Mouse (Mus musculus) embryo, embryonic 11.5 days (tissue): ENCODE data around the gene Pax5.

Experiments
- DNase-seq: peaks from one replicate; pipeline ENCODE4 v3.0.0-alpha.2; 2012; ENCODE audit warnings: low read depth, low spot score

The Pax5 gene

DNA sequence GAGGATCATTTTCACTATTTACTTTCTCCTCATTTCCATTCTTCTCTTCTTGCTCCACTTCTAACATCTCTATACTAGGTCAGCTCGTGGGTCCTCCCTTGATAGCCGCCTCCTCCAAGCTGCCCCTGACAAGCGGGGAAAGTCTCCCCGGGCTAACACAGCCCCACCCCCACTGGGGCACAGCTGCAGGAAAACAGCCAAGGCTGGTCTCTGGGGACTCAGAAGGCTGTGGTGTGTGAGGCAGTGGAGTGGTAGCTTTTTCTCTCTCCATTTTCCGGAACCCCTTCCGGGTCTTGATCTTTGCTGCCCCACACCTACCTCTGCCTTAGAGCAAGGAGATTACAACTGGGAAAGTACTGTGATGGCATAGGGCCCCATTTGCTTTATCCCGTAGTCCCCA lies 4.3 kb downstream of the Pax5 start:
- no peak for DNase-seq

DNA sequence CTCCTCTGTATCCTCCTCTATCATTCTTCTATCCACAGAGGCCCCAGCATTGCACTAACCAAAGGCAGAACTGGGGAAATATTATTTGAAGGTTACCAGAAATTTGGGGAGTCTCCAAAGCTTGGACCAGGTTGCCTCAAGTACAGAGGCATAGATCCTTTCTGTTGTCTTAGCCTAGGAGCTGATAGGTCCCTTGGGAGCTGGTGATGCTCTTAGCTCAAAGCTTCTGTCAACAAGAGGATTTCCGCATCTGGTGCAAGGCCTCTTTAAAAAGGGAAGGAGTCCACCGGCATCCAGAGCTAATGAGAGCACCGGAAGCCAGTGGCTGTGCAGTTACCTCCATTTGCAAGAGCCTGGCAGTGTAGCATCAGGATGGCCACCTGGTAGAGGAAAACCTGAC lies 5.1 kb downstream of the Pax5 start:
- DNase-seq = no peak

DNA sequence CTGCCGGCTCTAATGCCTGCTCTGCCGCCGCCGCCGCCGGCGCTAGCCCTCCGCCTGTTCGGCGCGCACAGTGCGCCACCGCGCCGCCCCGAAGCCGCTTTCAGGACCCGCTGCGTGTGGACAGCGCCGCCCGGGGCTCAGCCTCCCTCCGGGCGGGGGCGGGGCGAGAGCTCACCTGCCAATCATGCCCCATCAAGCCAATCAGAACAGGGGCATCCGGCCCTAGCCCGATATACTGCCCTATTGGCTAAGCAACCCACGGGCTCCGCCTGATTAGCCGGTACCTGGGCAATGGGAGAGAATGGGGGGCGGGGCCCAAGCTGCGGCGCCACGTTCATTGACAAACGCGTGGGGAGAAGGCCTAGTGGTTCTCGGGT lies 5.9 kb downstream of the Pax5 start:
- peak; percentile 88 for DNase-seq

GRCm38 (mm10) chr4:44703686-44704368 lies 6.5 kb downstream of the Pax5 start:
- DNase-seq = no peak

DNA sequence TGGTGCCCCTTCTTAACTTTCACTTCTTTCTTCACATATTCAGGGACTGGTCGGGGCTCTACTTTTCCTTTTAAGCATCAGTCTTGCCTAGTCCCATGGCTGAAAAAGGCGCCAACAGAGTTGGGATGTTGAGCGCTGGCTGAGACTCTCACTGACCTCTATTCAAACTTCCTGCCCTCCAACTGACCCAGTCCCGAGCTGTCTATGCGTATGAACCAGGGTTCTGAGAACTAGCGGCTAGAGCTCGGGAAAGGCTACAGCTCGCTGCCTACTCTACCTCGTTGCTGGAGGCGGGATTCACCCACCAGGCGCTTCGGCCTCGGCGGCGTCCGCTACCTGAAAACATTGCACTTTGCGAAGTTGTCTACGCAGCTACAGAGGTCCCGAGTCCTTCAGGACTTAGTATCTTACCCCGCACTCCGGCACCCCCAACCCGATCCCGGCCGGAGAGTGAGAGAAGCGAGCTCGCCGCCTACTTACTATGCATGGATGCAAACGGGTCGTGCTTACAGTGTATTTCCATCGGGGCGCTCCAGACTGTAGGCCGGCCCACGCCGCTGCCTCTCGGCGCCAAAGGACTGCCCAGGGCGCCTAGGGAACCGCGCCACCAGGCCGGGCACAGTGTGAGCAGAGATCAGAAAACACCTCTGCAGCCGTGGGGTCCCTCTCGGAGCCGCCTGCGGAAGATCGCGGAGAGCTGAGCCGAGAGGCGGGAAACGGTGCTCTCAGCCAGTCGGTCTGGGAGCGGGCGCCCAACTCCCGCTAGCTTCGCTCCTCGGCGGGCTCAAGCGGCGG lies 7.2 kb downstream of the Pax5 start:
- no peak for DNase-seq

- DNase-seq = no peak
These were observed 8.2 kb downstream of the Pax5 start for GRCm38 (mm10) chr4:44702011-44702527.

DNA sequence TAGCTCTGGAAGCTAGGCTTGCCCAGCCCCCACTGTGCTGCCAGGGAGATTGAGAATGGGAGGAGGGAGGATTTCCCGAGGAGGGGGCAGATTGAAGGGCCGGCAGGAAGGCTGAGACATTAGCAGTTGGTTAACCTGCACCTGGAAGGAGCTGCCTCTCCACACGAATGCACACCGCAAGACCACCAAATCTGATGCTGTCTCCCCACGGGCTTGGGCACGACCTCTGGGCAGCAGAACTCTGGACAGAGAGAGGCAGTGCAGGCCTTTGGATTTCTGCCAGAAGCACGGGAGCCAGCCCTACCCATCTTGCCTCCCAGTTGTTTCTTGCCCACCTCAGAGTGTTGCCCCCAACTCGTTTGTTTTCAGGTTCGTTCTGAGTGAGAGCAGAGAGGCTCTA lies 8.8 kb downstream of the Pax5 start:
- no peak for DNase-seq

GRCm38 (mm10) chr4:44696676-44697075 lies 13.6 kb downstream of the Pax5 start:
- DNase-seq = no peak

DNA sequence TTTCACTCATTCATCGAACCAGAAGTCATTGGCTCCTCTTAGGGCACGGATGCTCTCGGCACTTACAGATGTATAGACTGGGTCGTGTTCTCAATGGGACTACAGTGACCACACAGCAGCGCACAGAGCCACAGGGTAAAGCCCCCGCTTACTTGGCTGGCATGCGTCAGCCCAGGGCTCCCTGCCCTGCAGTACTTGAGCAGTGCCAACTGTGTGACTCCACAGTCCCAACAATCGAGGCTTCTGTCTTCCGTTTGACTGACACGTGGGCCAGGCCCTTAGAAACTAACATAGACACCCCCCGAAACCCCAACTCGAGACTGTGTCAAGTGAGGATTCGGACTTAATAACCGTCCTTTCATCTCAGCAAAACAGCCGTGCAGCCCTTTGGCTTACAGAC lies 15.9 kb downstream of the Pax5 start:
- DNase-seq = no peak

DNA sequence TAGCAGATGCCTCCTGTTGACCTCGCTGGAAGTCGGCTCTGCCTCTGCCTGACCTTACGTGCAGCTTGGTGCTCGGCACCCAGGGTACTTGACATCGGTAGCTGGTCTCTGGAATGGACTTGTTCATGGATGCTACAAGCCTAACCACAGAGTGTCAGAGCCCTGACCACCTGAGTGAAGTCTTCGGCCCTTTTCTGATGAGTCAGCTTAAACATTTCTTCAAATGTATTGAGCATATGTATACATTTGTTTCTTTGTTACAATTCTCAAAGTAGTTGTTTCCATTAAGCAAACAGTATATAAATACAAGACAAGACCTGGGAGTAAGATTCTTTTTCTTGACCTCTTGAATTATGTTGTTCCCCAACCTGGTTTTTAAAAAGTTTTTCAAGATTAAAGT lies 24.7 kb downstream of the Pax5 start:
- no peak for DNase-seq

GRCm38 (mm10) chr4:44680242-44680897 lies 29.9 kb downstream of the Pax5 start:
- no peak for DNase-seq

DNA sequence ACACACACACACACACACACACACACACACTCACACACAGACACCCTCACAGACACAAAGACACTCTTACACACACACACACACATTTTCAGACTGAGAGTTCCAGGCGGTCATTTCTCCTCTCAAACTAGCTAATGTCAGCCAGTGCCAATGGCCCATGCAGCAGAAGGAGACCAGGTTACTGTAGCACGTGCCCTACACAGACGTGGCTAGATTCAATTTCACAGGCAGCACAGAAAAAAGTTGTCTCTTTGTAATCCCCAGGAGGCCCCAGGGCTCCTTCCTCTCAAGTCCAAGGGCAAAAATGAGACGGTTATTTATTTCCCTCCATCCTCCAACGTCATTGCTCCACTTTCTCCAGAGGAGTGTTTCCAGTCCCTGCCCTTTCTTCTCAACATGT lies 31.6 kb downstream of the Pax5 start:
- DNase-seq = no peak

- no peak for DNase-seq
These were observed 32.3 kb downstream of the Pax5 start for GRCm38 (mm10) chr4:44678026-44678425.

DNA sequence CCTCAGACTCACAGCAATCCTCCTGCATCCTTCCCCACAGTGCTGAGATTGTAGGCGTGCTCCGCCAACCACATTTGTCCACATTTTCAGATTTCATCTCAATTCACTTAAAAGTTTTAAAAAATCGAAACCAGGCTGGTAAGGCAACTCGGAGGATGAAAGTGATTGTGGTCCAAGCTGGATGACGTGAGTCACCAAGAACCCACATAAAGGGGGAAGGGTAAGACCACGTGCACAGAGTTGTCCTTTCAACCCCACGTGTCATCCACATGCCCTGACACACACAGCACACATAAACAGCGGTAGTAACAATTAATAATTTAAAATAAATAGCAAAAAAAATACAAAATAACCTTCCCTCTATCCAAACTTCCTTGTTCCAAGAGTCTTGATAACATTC lies 35.3 kb downstream of the Pax5 start:
- no peak for DNase-seq

DNA sequence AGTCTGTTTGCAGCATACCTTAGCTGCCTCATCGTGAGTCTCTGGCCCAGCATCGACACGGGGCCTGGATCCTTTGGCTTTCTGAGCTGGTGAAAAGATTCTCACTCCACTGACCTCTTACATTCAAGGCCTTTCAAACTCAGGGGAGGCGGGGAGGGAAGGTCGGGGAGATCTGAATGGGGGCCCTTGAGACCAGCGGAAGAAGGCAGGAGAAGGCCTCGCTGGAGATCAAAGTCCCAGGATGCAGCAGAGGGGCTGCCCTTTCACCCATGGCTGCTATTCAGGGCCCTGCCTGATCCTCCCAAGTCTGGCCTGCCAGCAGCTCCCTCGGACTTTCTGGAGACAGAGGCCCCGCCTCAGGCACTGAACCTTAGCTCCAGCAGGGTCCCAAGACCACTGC lies 36.6 kb downstream of the Pax5 start:
- DNase-seq = no peak

DNA sequence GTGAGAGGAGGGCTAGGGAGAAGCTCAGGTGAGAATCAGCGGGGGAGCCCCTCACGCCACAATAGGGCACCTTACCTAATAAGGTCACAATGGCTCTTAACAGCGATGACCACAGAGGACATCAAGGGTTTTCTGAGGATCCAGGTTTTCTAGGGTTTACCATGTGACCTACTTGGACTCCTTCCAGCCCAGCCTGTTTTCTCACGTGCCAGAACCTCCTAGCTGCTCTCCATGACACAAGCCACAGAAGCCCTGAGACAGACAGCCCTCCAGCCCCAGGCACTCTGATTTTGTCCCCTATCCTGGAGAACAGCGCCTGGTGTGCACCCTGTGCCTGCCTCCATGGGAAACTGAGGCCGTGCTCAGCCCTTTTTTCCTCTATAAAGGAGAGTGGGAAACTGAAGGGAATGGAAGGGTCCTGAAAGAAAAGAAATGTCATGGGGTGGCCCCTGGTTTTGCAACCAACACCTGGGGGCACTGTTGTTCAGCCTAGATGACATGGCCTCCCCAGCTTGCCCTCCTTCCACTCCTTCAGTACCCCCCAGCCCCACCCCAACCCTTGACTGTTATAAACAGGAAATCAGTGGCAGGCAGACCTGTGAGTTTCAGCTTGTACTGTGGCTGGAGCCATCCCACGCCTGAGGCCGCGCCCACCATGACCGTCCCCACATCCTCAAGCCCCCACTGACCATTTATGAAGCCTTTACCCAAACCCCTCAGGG lies 37.9 kb downstream of the Pax5 start:
- no peak for DNase-seq

DNA sequence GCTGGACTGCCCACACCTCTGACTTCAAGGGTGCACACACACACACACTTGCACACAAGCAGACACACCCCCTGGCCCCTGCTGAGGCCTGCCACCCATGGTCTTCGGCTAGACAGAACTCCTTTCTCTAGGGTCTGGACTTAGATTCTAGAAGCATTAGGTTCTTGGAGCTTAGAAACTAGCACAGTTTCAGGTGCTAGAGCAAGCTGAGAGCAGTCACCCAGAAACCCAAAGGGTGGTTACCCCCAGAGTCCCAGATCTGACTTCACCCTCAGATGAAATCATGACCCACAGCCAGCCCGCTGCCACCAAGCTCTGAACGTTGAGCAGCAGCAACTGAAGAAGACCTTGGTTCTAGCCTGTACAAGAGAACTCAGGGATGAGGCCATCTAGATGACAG lies 38.8 kb downstream of the Pax5 start:
- no peak for DNase-seq

- DNase-seq = no peak
These were observed 39.3 kb downstream of the Pax5 start for GRCm38 (mm10) chr4:44671035-44671434.

DNA sequence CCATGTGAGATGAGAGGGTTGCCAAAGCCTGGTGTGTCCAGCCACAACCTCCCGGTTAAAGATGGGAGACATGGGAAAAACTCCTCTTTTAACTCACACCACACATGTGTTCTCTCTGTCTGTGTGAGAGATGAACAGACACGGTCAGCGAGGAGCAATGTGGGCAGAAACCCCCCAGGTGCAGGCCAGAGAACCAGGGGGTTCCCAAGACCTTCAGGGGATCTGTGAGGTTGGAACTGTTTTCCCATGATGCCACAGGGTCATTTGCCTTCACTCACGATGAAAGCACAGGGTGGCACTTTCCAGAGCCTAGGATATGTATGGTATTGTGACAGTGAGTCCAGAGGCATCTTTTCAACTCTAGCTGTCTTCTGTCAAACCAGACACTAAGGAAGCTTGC lies 39.9 kb downstream of the Pax5 start:
- no peak for DNase-seq

DNA sequence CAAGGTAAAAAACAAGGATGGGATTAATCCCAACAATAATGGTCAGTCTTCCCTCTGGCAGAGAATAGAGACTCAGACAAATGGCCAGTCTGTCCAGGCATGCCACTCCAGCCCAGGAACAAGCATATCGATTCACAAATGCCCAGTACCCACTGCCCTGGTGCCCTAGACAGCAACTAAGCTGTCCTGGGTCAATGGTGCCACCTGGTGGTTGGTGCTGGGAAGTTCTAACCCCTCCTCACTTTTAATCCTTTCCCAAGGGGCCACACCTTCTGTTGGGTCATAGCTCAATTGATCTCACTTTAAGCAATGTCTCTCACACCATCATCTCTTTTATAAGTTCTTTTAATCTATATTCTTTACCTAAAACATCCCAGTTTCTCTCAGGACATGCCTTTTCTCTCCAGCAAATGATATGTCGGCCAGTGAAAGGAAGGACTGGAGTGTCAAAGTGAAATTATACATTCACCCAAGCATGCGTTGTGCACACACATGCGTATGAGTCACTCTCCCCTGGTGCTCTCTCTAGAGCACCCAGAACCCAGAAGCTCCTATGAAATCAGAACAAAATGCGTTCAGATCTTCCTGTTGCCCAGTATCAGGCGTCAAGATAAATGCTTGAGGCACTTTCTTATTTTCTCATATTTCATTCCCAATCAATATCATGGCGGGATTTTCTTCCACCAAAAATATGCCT lies 40.7 kb downstream of the Pax5 start:
- DNase-seq = no peak

GRCm38 (mm10) chr4:44668574-44668973 lies 41.7 kb downstream of the Pax5 start:
- no peak for DNase-seq
